ENCODE assay signal across 15 mouse cellular contexts in the genomic region with DNA sequence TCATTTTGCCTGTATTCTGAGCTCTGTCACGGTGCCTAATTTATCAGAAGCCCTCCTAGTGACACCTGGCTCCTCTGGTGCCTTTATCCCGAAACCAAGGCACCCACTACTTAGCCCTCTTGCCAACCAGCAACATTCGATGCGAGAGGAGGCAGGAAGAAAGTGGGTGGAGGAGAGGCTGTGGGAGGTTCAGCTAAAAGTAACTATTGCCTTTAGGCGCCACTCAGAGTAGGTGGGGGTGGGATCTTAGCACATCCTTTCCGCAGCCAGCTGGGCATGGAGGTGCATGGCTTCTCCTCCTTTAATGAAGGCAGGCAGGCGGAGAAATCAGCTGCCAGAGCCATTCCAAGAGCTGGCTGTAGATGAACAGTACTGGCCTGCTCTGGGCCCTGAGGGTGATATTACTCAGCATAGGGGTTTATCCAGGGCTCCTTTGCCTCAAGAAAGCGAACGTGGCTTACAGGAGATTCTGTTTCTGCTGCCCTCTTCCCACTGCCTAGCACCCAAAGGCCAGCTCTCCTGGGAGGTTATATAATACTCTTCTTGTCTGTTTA. TPM values are rescaled to one million over a fixed set of nuclear protein-coding genes. Genes with fewer than 3 reads are reported as not detected.
A peak's percentile ranks its signal among the peaks of the same experiment; 100 is the strongest.
DNase-seq lines count a peak whose midpoint lies in the region; ATAC-seq lines count a peak whose summit lies in the region.
"Had no signal": no experiment of that assay in that cellular context is flagged by ENCODE, and none has a peak within 500 bp of the region (broad histone marks: within the 10 kb centered on the region; RNA-seq: fewer than 3 reads in every experiment).

No protein-coding gene starts in this region.

- H3K27ac ChIP-seq in forebrain, embryonic 13.5 days = no peak overlapping the region
- H3K27ac ChIP-seq in forebrain, embryonic 10.5 days = no peak overlapping the region
- no peak overlapping the region for H3K27ac ChIP-seq in midbrain, embryonic 11.5 days (ENCODE audit: low read depth, low read length)
- H3K27ac ChIP-seq: embryonic facial prominence, embryonic 12.5 days; forebrain, embryonic 12.5 days; neural tube, embryonic 13.5 days had no signal

- 41% methylated on average over 9 of the region's 9 CpGs for WGBS in forebrain, embryonic 13.5 days
- WGBS in forebrain, embryonic 10.5 days = 42% methylated on average over 9 of the region's 9 CpGs
- 17% methylated on average over 9 of the region's 9 CpGs for WGBS in midbrain, embryonic 11.5 days

- H3K9ac ChIP-seq in forebrain, embryonic 13.5 days = no peak overlapping the region
- H3K9ac ChIP-seq in midbrain, embryonic 11.5 days (ENCODE audit: low read length) = no peak overlapping the region
- H3K9ac ChIP-seq: embryonic facial prominence, embryonic 12.5 days; forebrain, embryonic 12.5 days; lung, embryonic 14.5 days; neural tube, embryonic 13.5 days had no signal

- no peaks in the 10 kb centered on the region for H3K27me3 ChIP-seq in forebrain, embryonic 13.5 days
- H3K27me3 ChIP-seq in forebrain, embryonic 10.5 days (ENCODE audit: poor library complexity, severe bottlenecking) = peaks cover 55% of the 10 kb centered on the region
- H3K27me3 ChIP-seq in midbrain, embryonic 11.5 days (ENCODE audit: control insufficient read depth, insufficient read depth, low read length) = peaks cover 5% of the 10 kb centered on the region

- DNase-seq in forebrain, embryonic 10.5 days (ENCODE audit: extremely low spot score, low spot score) = no peak
- DNase-seq in right cerebral cortex, adult 18-20 months = peak; percentile 44
- DNase-seq in right cerebral cortex, postnatal 4 days = no peak
- DNase-seq in midbrain, embryonic 11.5 days (ENCODE audit: low spot score, missing footprints) = no peak
- peak; percentile 26 for DNase-seq in right cerebral cortex, postnatal 25 days
- DNase-seq in embryo, embryonic 11 days = no peak
- DNase-seq: heart, adult 11 months; layer of hippocampus, adult 9-11 months; lung, embryonic 14.5 days; thymus, postnatal 4 days had no signal

- H3K4me2 ChIP-seq in forebrain, embryonic 13.5 days = no peak overlapping the region
- H3K4me2 ChIP-seq in midbrain, embryonic 11.5 days = no peak overlapping the region
- H3K4me2 ChIP-seq: embryonic facial prominence, embryonic 12.5 days; forebrain, embryonic 12.5 days; lung, embryonic 14.5 days; neural tube, embryonic 13.5 days had no signal

- ATAC-seq in forebrain, embryonic 13.5 days = peak; percentile 27; the same call in 1 of the 2 replicates
- ATAC-seq in midbrain, embryonic 11.5 days (ENCODE audit: low FRiP score) = peak; percentile 33; the same call in 1 of the 2 replicates
- ATAC-seq in megakaryocyte-erythroid progenitor cell, adult 5-6 weeks (replicated peaks; ENCODE audit: low FRiP score, low TSS enrichment, poor library complexity, severe bottlenecking) = no peak

- H3K4me3 ChIP-seq in forebrain, embryonic 13.5 days = no peak overlapping the region
- no peak overlapping the region for H3K4me3 ChIP-seq in forebrain, embryonic 10.5 days
- no peak overlapping the region for H3K4me3 ChIP-seq in midbrain, embryonic 11.5 days (ENCODE audit: low read depth, low read length)
- H3K4me3 ChIP-seq: embryonic facial prominence, embryonic 12.5 days; forebrain, embryonic 12.5 days; neural tube, embryonic 13.5 days had no signal

- no peaks in the 10 kb centered on the region for H3K9me3 ChIP-seq in forebrain, embryonic 13.5 days (replicated peaks)
- H3K9me3 ChIP-seq in forebrain, embryonic 10.5 days = no peaks in the 10 kb centered on the region
- H3K9me3 ChIP-seq in midbrain, embryonic 11.5 days (ENCODE audit: control insufficient read depth, low read length) = no peaks in the 10 kb centered on the region
- H3K9me3 ChIP-seq: embryonic facial prominence, embryonic 12.5 days; forebrain, embryonic 12.5 days; neural tube, embryonic 13.5 days had no signal

- H3K36me3 ChIP-seq in forebrain, embryonic 13.5 days (ENCODE audit: poor library complexity, severe bottlenecking) = no peaks in the 10 kb centered on the region
- no peaks in the 10 kb centered on the region for H3K36me3 ChIP-seq in forebrain, embryonic 10.5 days (replicated peaks)
- H3K36me3 ChIP-seq in midbrain, embryonic 11.5 days (ENCODE audit: control insufficient read depth, insufficient read depth, low read length) = no peaks in the 10 kb centered on the region
- H3K36me3 ChIP-seq: embryonic facial prominence, embryonic 12.5 days; forebrain, embryonic 12.5 days; neural tube, embryonic 13.5 days had no signal

- H3K4me1 ChIP-seq in forebrain, embryonic 13.5 days = peaks cover 6% of the 10 kb centered on the region; the same call in 1 of the 2 replicates
- H3K4me1 ChIP-seq in forebrain, embryonic 10.5 days = peaks cover 20% of the 10 kb centered on the region
- H3K4me1 ChIP-seq in midbrain, embryonic 11.5 days (ENCODE audit: control insufficient read depth, insufficient read depth, low read length) = 0 out of 2 replicates have a peak, but pooled peaks cover 3% of the 10 kb centered on the region
- H3K4me1 ChIP-seq: embryonic facial prominence, embryonic 12.5 days had no signal

RNA-seq across cellular contexts. Expression of a gene that starts 39.7 kb away (rescaled TPM):
- 29.3 and 33.6 TPM in 2 replicates for polyA plus RNA-seq in forebrain, embryonic 13.5 days (2015; fragmentation: Nextera tagmentation; extraction: Ambion mirVana)
- polyA plus RNA-seq in forebrain, embryonic 10.5 days (2016; fragmentation: Nextera tagmentation; extraction: Ambion mirVana) = 10.3 and 13.3 TPM in 2 replicates
- 11.6 and 13.7 TPM in 2 replicates for polyA plus RNA-seq in midbrain, embryonic 11.5 days (2014; fragmentation: Nextera tagmentation; extraction: Ambion mirVana)
- total RNA-seq in megakaryocyte-erythroid progenitor cell, adult 5-6 weeks (2014; fragmentation: Nextera tagmentation) = not detected in 2 replicates
- 1.3 TPM in 1 of 2 replicates, not detected in the other for total RNA-seq in megakaryocyte-erythroid progenitor cell, adult 5-6 weeks (2017)

Comparison
In these comparisons a context has a peak if more than half of its experiments do, and no peak if none do; other contexts are left out.
1. DNase-seq: peak in right cerebral cortex, adult 18-20 months (single experiment) and right cerebral cortex, postnatal 25 days (single experiment); none in forebrain, embryonic 10.5 days (single experiment), right cerebral cortex, postnatal 4 days (single experiment), midbrain, embryonic 11.5 days (single experiment) and embryo, embryonic 11 days (single experiment).